ENCODE assay signal across 9 mouse cellular contexts in the genomic region with DNA sequence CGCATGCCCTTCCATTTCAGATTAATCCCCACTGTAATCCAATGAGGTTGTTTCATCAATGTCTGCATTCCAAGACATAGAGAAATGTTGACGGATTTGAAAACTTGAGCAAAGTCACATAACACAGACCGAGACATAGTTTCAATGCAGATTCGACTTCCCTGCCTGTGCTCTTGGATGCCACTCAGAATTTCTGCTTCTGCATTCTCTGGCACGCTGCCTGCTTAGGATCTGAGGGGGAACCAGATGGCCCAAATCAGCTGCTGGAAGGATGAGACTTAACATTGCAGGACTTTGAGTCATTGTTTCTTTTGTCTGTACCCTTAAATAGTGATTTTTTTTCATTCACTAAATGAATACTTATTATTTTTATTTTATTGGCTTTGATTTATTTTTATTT.
DNase-seq lines count a peak whose midpoint lies in the region; ATAC-seq and TF ChIP-seq lines count a peak whose summit lies in the region.
"Had no signal": no experiment of that assay in that cellular context is flagged by ENCODE, and none has a peak within 500 bp of the region (broad histone marks: within the 10 kb centered on the region; RNA-seq: fewer than 3 reads in every experiment).

No protein-coding gene starts in this region.

- intact Hi-C loops in heart, postnatal 14 days (cut with DNase I): no loop called here

- no peak overlapping the region for H3K9ac ChIP-seq in kidney, postnatal 0 days (ENCODE audit: low read depth, low read length)
- H3K9ac ChIP-seq in kidney, embryonic 16.5 days (replicated peaks; ENCODE audit: low read length): no peak overlapping the region
- H3K9ac ChIP-seq: heart, embryonic 15.5 days had no signal

- no peak overlapping the region for H3K4me2 ChIP-seq in kidney, postnatal 0 days (ENCODE audit: low read length)
- no peak overlapping the region for H3K4me2 ChIP-seq in kidney, embryonic 16.5 days (replicated peaks; ENCODE audit: low read depth, low read length)
- H3K4me2 ChIP-seq: heart, embryonic 15.5 days had no signal

- peak; percentile 68 for DNase-seq in kidney, postnatal 0 days (ENCODE audit: low spot score)
- peak; percentile 13 for DNase-seq in fibroblast of lung, adult 2 months (ENCODE audit: low read depth)
- peak; percentile 40 to 60 for DNase-seq in heart, postnatal 14 days
- peak; percentile 44 for DNase-seq in lung, postnatal 14 days
- no peak for DNase-seq in embryo, embryonic 10.5 days (ENCODE audit: low spot score)

- no peaks in the 10 kb centered on the region for H3K36me3 ChIP-seq in kidney, postnatal 0 days (ENCODE audit: insufficient read depth, low read length)
- no peaks in the 10 kb centered on the region for H3K36me3 ChIP-seq in kidney, embryonic 16.5 days (ENCODE audit: insufficient read depth, low read length)
- H3K36me3 ChIP-seq: heart, embryonic 15.5 days had no signal

- no peak overlapping the region for H3K4me3 ChIP-seq in kidney, postnatal 0 days (replicated peaks; ENCODE audit: low read depth, low read length)
- no peak overlapping the region for H3K4me3 ChIP-seq in kidney, embryonic 16.5 days (ENCODE audit: low read length)
- H3K4me3 ChIP-seq: heart, embryonic 15.5 days had no signal

- ATAC-seq in kidney, postnatal 0 days (replicated peaks; ENCODE audit: low FRiP score, low read depth): no peak
- ATAC-seq in kidney, embryonic 16.5 days (ENCODE audit: low FRiP score, low TSS enrichment): no peak
- ATAC-seq in megakaryocyte-erythroid progenitor cell, adult 5-6 weeks (replicated peaks; ENCODE audit: low FRiP score, low TSS enrichment, poor library complexity, severe bottlenecking): no peak

- H3K27me3 ChIP-seq in kidney, postnatal 0 days (ENCODE audit: insufficient read depth, low read length): no peaks in the 10 kb centered on the region
- H3K27me3 ChIP-seq in kidney, embryonic 16.5 days (ENCODE audit: insufficient read depth, low read length): no peaks in the 10 kb centered on the region
- H3K27me3 ChIP-seq: heart, embryonic 15.5 days had no signal

- 73% methylated on average over 5 of the region's 5 CpGs for WGBS in kidney, postnatal 0 days
- WGBS in kidney, embryonic 16.5 days: 72% methylated on average over 5 of the region's 5 CpGs

- no peak overlapping the region for H3K27ac ChIP-seq in kidney, postnatal 0 days
- H3K27ac ChIP-seq in kidney, embryonic 16.5 days (ENCODE audit: low read length): no peak overlapping the region
- H3K27ac ChIP-seq: heart, embryonic 15.5 days; macrophage had no signal

- H3K4me1 ChIP-seq in kidney, postnatal 0 days (replicated peaks; ENCODE audit: insufficient read depth, low read length): no peaks in the 10 kb centered on the region
- H3K4me1 ChIP-seq in kidney, embryonic 16.5 days (ENCODE audit: insufficient read depth, low read length): no peaks in the 10 kb centered on the region

- H3K9me3 ChIP-seq in kidney, postnatal 0 days (replicated peaks; ENCODE audit: low read length): no peaks in the 10 kb centered on the region
- no peaks in the 10 kb centered on the region for H3K9me3 ChIP-seq in kidney, embryonic 16.5 days (ENCODE audit: low read length)
- H3K9me3 ChIP-seq: heart, embryonic 15.5 days had no signal

- TF ChIP-seq CTCF in kidney, postnatal 0 days (IDR thresholded peaks at IDR 0.05; ENCODE audit: low read depth): no peak
